Mouse (Mus musculus): ENCODE results near the gene Olfr1410. TPM values are rescaled to one million over a fixed set of nuclear protein-coding genes. Genes with fewer than 3 reads are reported as not detected.

The Olfr1410 gene
- polyA plus RNA-seq (2011; ENCODE audit: insufficient read length, low read depth, missing spikeins), result not detected in 2 replicates

- TF ChIP-seq CTCF (IDR thresholded peaks at IDR 0.05; ENCODE audit: borderline replicate concordance, insufficient read depth, low read length), result no peak
- no peak for TF ChIP-seq POLR2A (IDR thresholded peaks at IDR 0.05; ENCODE audit: low read depth, low read length)
- Histone ChIP-seq H3K4me1 (ENCODE audit: control insufficient read depth, insufficient read depth, low read length) (no peaks in the 10 kb centered on the region), H3K27ac (ENCODE audit: insufficient read depth, low read length) (no peak within 1 kb of the TSS), H3K4me3 (ENCODE audit: insufficient read depth, low read length) (no peak within 1 kb of the TSS)
These were observed at the start of gene Olfr1410 for GRCm38 (mm10) chr1:92605482-92605881. Olfr1410 (plus strand) TSS chr1:92605782.

GRCm38 (mm10) chr1:92571022-92571421 is 34.6 kb upstream of the Olfr1410 start, which contains the start of gene Olfr1413:
Olfr1413 (plus strand) TSS chr1:92571322.
- TF ChIP-seq POLR2A (IDR thresholded peaks at IDR 0.05; ENCODE audit: low read depth, low read length), result no peak
- TF ChIP-seq CTCF (IDR thresholded peaks at IDR 0.05; ENCODE audit: borderline replicate concordance, insufficient read depth, low read length), result no peak
- H3K27ac ChIP-seq (ENCODE audit: insufficient read depth, low read length), result no peak within 1 kb of the TSS
- no peaks in the 10 kb centered on the region for H3K4me1 ChIP-seq (ENCODE audit: control insufficient read depth, insufficient read depth, low read length)
- no peak within 1 kb of the TSS for H3K4me3 ChIP-seq (ENCODE audit: insufficient read depth, low read length)

DNA sequence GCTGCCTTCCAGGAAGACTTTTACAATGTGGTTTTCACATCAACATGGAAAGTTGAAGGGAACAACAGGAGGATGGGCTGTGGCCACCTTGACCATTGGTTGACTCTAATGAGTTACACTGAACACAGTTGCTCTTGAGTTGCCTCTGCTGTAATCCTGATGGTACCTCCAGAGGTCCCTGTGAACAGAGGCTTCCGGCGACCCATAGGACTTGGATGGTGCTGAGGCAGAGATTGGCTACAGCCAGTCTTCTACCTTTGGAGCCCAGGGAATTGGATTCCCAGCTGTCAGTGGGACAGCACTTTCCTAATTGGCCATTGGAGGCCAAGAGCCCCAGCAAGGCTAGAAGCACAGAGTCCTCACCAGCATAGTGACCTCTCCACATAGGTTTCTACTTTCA is 20.1 kb upstream of the Olfr1410 start, which contains the start of gene Olfr1412:
Olfr1412 (plus strand) TSS at position 301 of the 400 bp plus-strand sequence.
- H3K4me1 ChIP-seq (ENCODE audit: control insufficient read depth, insufficient read depth, low read length), result no peaks in the 10 kb centered on the region
- no peak for TF ChIP-seq CTCF (IDR thresholded peaks at IDR 0.05; ENCODE audit: borderline replicate concordance, insufficient read depth, low read length)
- no peak for TF ChIP-seq POLR2A (IDR thresholded peaks at IDR 0.05; ENCODE audit: low read depth, low read length)
- H3K27ac ChIP-seq (ENCODE audit: insufficient read depth, low read length), result no peak within 1 kb of the TSS
- no peak within 1 kb of the TSS for H3K4me3 ChIP-seq (ENCODE audit: insufficient read depth, low read length)

GRCm38 (mm10) chr1:92594111-92594510 is 11.5 kb upstream of the Olfr1410 start, which contains the start of gene Olfr1411:
Olfr1411 (plus strand) TSS chr1:92594411.
- H3K27ac ChIP-seq (ENCODE audit: insufficient read depth, low read length), result no peak within 1 kb of the TSS
- TF ChIP-seq CTCF (IDR thresholded peaks at IDR 0.05; ENCODE audit: borderline replicate concordance, insufficient read depth, low read length) (no peak), POLR2A (IDR thresholded peaks at IDR 0.05; ENCODE audit: low read depth, low read length) (no peak)
- H3K4me3 ChIP-seq (ENCODE audit: insufficient read depth, low read length), result no peak within 1 kb of the TSS
- no peaks in the 10 kb centered on the region for H3K4me1 ChIP-seq (ENCODE audit: control insufficient read depth, insufficient read depth, low read length)

DNA sequence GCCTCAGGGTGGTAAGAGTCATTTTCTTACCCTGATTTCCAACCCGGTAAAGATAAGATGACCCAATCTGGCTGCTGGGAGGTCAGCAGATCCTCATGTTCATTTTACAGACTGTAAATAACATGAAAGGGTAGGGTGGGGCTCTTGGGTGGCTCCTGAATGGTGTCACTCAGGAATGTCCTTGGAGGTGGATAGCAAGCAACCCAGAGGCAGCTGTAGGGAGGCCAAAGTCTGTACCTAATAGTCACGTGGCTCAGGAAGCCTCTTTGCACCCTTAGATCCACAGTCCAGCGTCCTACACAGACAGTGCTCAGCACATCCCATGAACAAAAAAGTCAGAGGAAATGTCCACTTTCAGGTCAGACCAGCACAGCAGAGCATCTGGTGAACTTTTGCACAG is 9.6 kb upstream of the Olfr1410 start:
- TF ChIP-seq CTCF (IDR thresholded peaks at IDR 0.05; ENCODE audit: borderline replicate concordance, insufficient read depth, low read length) (no peak), POLR2A (IDR thresholded peaks at IDR 0.05; ENCODE audit: low read depth, low read length) (no peak)
- Histone ChIP-seq H3K4me3 (ENCODE audit: insufficient read depth, low read length) (no peak overlapping the region), H3K27ac (ENCODE audit: insufficient read depth, low read length) (no peak overlapping the region), H3K4me1 (ENCODE audit: control insufficient read depth, insufficient read depth, low read length) (no peaks in the 10 kb centered on the region)

GRCm38 (mm10) chr1:92607711-92608110 is 2.1 kb downstream of the Olfr1410 start:
- Histone ChIP-seq H3K4me3 (ENCODE audit: insufficient read depth, low read length) (no peak overlapping the region), H3K27ac (ENCODE audit: insufficient read depth, low read length) (no peak overlapping the region), H3K4me1 (ENCODE audit: control insufficient read depth, insufficient read depth, low read length) (no peaks in the 10 kb centered on the region)
- no peak for TF ChIP-seq POLR2A (IDR thresholded peaks at IDR 0.05; ENCODE audit: low read depth, low read length)
- no peak for TF ChIP-seq CTCF (IDR thresholded peaks at IDR 0.05; ENCODE audit: borderline replicate concordance, insufficient read depth, low read length)

- Histone ChIP-seq H3K27ac (ENCODE audit: insufficient read depth, low read length) (no peak overlapping the region), H3K4me1 (ENCODE audit: control insufficient read depth, insufficient read depth, low read length) (peaks cover 2% of the 10 kb centered on the region; the same call in 1 of the 2 replicates), H3K4me3 (ENCODE audit: insufficient read depth, low read length) (no peak overlapping the region)
- TF ChIP-seq POLR2A (IDR thresholded peaks at IDR 0.05; ENCODE audit: low read depth, low read length) (no peak), CTCF (IDR thresholded peaks at IDR 0.05; ENCODE audit: borderline replicate concordance, insufficient read depth, low read length) (peak; percentile 63; the same call in 1 of the 2 replicates)
These were observed 5.4 kb downstream of the Olfr1410 start for GRCm38 (mm10) chr1:92611008-92611407.

GRCm38 (mm10) chr1:92613175-92613574 is 7.6 kb downstream of the Olfr1410 start:
- H3K4me1 ChIP-seq (ENCODE audit: control insufficient read depth, insufficient read depth, low read length), result peaks cover 2% of the 10 kb centered on the region; the same call in 1 of the 2 replicates
- H3K27ac ChIP-seq (ENCODE audit: insufficient read depth, low read length), result no peak overlapping the region
- TF ChIP-seq POLR2A (IDR thresholded peaks at IDR 0.05; ENCODE audit: low read depth, low read length), result no peak
- TF ChIP-seq CTCF (IDR thresholded peaks at IDR 0.05; ENCODE audit: borderline replicate concordance, insufficient read depth, low read length), result no peak
- no peak overlapping the region for H3K4me3 ChIP-seq (ENCODE audit: insufficient read depth, low read length)

- Histone ChIP-seq H3K27ac (ENCODE audit: insufficient read depth, low read length) (no peak overlapping the region), H3K4me1 (ENCODE audit: control insufficient read depth, insufficient read depth, low read length) (peaks cover 2% of the 10 kb centered on the region; the same call in 1 of the 2 replicates), H3K4me3 (ENCODE audit: insufficient read depth, low read length) (no peak overlapping the region)
- no peak for TF ChIP-seq POLR2A (IDR thresholded peaks at IDR 0.05; ENCODE audit: low read depth, low read length)
- no peak for TF ChIP-seq CTCF (IDR thresholded peaks at IDR 0.05; ENCODE audit: borderline replicate concordance, insufficient read depth, low read length)
These were observed 8.9 kb downstream of the Olfr1410 start for GRCm38 (mm10) chr1:92614516-92614915.

DNA sequence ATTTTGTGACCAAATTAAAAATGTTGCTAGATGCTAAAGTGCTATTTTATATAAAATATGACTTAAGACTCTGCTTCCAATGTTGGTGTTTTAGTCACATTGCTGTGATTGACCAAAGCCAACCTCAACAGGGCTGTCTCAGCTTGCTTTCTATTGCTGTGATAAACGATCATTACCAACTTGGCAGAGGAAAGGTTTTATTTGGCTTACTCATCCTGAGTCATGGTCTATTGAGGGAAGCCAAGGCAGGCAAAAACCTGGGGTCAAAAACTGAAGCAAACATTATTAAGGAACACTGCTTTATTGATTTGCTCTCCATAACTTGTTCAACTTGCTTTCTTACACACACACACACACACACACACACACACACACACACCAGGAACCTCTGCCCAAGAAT is 10.5 kb downstream of the Olfr1410 start:
- no peak overlapping the region for H3K27ac ChIP-seq (ENCODE audit: insufficient read depth, low read length)
- H3K4me1 ChIP-seq (ENCODE audit: control insufficient read depth, insufficient read depth, low read length), result peaks cover 2% of the 10 kb centered on the region; the same call in 1 of the 2 replicates
- no peak overlapping the region for H3K4me3 ChIP-seq (ENCODE audit: insufficient read depth, low read length)
- TF ChIP-seq CTCF (IDR thresholded peaks at IDR 0.05; ENCODE audit: borderline replicate concordance, insufficient read depth, low read length) (no peak), POLR2A (IDR thresholded peaks at IDR 0.05; ENCODE audit: low read depth, low read length) (no peak)

Measured in embryonic fibroblast, embryonic 13.5 days (primary cell).